Mouse (Mus musculus) liver, embryonic 13.5 days (tissue): ENCODE data around the gene Pbx1. TPM values are rescaled to one million over a fixed set of nuclear protein-coding genes. Genes with fewer than 3 reads are reported as not detected.

Experiments
- ATAC-seq: fragments of 200-750 bp; cut with Nextera tagmentation; 2 replicates; pipeline ENCODE4 v1.8.0; 2017; ENCODE audit warnings: low read depth, mild to moderate bottlenecking, moderate number of reproducible peaks, moderate library complexity
- DNase-seq: peaks from one replicate; pipeline ENCODE4 v3.0.0; 2022
- H3K27ac ChIP-seq: fragments of 300-500 bp; sonication (generic); 2 replicates; pipeline ENCODE4 v1.5.1; 2015; ENCODE audit warnings: moderate library complexity, mild to moderate bottlenecking, inconsistent platforms
- H3K27me3 ChIP-seq: fragments of 300-500 bp; sonication (generic); 2 replicates; pipeline ENCODE4 v1.6.1; 2015; ENCODE audit warnings: mild to moderate bottlenecking, inconsistent platforms
- H3K36me3 ChIP-seq: fragments of 300-500 bp; sonication (generic); 2 replicates; pipeline ENCODE4 v1.6.1; 2015; ENCODE audit warnings: mild to moderate bottlenecking, inconsistent platforms
- H3K4me1 ChIP-seq: fragments of 300-500 bp; sonication (generic); replicated peaks from 2 replicates; pipeline ENCODE4 v1.6.1; 2015; ENCODE audit warnings: inconsistent platforms
- H3K4me2 ChIP-seq: fragments of 300-500 bp; sonication (generic); 2 replicates; pipeline ENCODE4 v1.6.1; 2015; ENCODE audit warnings: inconsistent platforms, mild to moderate bottlenecking, moderate library complexity
- H3K4me3 ChIP-seq: fragments of 300-500 bp; sonication (generic); replicated peaks from 2 replicates; pipeline ENCODE4 v1.5.1; 2015; ENCODE audit warnings: mild to moderate bottlenecking, inconsistent platforms
- H3K9ac ChIP-seq: fragments of 300-500 bp; sonication (generic); 2 replicates; pipeline ENCODE4 v1.6.1; 2015; ENCODE audit warnings: mild to moderate bottlenecking, inconsistent platforms
- H3K9me3 ChIP-seq: fragments of 300-500 bp; sonication (generic); replicated peaks from 2 replicates; pipeline ENCODE4 v1.6.1; 2016; ENCODE audit warnings: inconsistent platforms
- WGBS: fragments of 180-500 bp; shearing (Covaris S2); methylation state at CpG from one replicate; pipeline ENCODE4 v1.1.7; 2015; ENCODE audit not compliant: insufficient replicate concordance; 5-methylcytosine and 5-hydroxymethylcytosine counted together
- polyA plus RNA-seq: library from polyadenylated mRNA; unstranded; fragments of >200 nt; fragmentation: Nextera tagmentation; extraction: Ambion mirVana; gene quantifications from 2 replicates; pipeline ENCODE4 v1.2.1, GENCODE M21; 2015

Pbx1 gene
- polyA plus RNA-seq, 1 experiment from 2014 or later: 3.2 TPM

DNA sequence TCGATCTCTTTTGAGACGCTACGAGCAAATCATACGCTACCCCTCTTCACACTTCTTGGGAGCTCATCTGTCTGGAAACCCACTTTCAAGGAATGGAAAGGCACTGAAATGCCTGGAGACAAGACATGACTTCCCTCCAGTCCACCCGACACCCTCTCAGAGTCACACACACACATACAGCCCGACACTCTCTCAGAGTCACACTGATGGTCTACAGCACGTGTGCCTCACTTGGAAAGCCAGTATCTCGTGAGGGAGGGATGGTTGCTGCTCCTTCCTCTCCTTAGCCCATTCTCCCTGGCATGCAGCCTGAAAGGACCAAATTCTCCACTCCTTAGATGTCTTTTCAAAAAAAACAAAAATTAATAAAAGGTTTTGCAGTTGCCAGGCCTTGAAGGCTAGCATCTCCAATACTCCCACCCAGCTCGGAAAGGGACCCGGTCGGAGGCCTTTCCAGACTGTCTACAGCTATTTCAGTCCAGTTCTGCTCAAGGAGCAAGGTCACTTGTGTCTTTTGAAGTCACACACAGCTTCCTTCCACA lies 8.6 kb downstream of the Pbx1 start:
- Histone ChIP-seq H3K4me3 (no peak overlapping the region), H3K4me1 (peaks cover 3% of the 10 kb centered on the region; the same call in 1 of the 2 replicates), H3K27ac (no peak overlapping the region), H3K36me3 (no peaks in the 10 kb centered on the region), H3K9me3 (no peaks in the 10 kb centered on the region), H3K9ac (no peak overlapping the region), H3K27me3 (no peaks in the 10 kb centered on the region), H3K4me2 (no peak overlapping the region)
- ATAC-seq (no peak), DNase-seq (no peak)
- WGBS: 79% methylated on average over 11 of the region's 11 CpGs

DNA sequence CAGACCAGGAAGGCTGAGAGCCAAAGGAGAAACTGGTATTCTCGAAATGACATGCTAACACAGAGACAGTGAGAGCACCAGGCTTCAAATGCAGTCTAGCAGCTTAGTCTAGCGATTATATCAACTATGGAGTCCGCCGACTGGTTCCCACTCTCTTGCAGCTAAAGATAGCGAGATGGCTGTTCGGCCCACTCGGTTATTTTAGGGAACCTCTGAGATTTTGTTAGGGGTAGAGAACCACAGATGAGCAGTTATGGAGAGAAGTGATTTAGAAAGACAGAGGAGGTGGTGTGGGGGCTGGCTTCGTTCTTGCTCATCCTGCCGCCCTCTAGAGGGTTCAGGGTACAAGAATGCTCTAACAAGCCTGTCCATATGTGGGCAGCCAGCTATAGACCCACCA lies 13.2 kb downstream of the Pbx1 start:
- Histone ChIP-seq H3K36me3 (no peaks in the 10 kb centered on the region), H3K27ac (no peak overlapping the region), H3K4me2 (no peak overlapping the region), H3K9me3 (no peaks in the 10 kb centered on the region), H3K4me3 (no peak overlapping the region), H3K27me3 (no peaks in the 10 kb centered on the region), H3K9ac (no peak overlapping the region), H3K4me1 (peaks cover 8% of the 10 kb centered on the region)
- WGBS: 51% methylated on average over 9 of the region's 9 CpGs
- DNase-seq (no peak), ATAC-seq (no peak)

DNA sequence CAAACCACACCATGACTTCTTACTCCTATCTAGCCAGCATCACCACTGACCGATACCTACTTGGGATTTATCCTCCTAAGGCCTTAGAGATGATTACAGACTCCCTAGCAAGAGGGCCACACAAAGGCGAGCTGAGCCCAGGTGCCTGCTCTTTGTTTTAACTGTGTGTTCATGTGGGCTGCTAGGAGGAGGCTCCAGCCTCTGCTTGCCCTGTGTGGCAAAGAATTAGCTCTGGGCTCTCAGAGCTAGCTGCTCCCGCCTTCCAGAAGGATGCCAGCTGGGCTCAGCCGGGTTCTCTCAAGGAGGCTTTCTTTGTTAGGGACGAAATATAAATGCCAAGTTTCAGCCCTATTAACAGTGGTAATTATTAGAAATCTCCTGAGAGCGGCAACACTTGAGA lies 14.4 kb downstream of the Pbx1 start:
- Histone ChIP-seq H3K9ac (no peak overlapping the region), H3K27me3 (no peaks in the 10 kb centered on the region), H3K27ac (no peak overlapping the region), H3K9me3 (no peaks in the 10 kb centered on the region), H3K4me2 (no peak overlapping the region), H3K4me1 (peaks cover 8% of the 10 kb centered on the region), H3K36me3 (no peaks in the 10 kb centered on the region), H3K4me3 (no peak overlapping the region)
- WGBS: 65% methylated on average over 6 of the region's 6 CpGs
- ATAC-seq (no peak), DNase-seq (no peak)

DNA sequence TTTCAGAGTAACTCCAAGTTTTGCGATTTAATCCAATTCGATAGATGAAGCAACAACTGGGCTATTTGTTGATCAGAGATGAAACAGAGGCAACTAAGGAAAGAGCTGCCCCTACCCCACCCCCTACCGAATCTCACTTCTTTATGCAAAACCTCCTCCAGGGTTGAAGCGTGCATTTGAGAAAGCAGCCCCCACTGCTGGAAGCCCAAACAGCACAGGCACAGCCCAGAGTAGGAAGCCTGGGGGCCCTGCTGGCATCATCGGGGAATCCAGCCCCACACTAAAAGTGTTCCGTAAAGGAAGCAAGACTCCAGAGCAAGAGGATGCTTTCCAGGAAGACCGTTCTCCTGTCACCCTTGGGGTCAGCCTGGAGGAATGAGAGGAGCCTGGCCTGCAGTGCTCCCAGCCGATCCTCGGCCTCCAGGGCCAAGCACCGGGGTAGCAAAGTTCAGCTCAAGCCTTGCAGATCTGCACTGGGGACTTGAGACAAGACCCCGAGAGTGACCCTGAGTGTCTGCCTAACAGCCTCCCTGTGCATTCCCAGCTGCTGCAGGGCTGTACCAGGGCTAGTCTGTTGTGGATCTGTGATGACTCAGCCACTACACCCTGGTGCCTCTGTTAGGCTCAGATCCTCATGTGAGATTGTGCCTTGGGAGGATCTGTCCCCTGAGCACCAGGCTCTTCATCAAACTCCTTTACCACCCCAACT lies 15.2 kb downstream of the Pbx1 start:
- Histone ChIP-seq H3K36me3 (no peaks in the 10 kb centered on the region), H3K4me3 (no peak overlapping the region), H3K9me3 (no peaks in the 10 kb centered on the region), H3K27me3 (no peaks in the 10 kb centered on the region), H3K4me2 (no peak overlapping the region), H3K9ac (no peak overlapping the region), H3K27ac (peak overlapping the region; percentile 6; the same call in 1 of the 2 replicates), H3K4me1 (peaks cover 8% of the 10 kb centered on the region)
- ATAC-seq (0 out of 2 replicates have a peak, but pooled peaks have one; percentile 50), DNase-seq (no peak)
- WGBS: 58% methylated on average over 11 of the region's 11 CpGs

DNA sequence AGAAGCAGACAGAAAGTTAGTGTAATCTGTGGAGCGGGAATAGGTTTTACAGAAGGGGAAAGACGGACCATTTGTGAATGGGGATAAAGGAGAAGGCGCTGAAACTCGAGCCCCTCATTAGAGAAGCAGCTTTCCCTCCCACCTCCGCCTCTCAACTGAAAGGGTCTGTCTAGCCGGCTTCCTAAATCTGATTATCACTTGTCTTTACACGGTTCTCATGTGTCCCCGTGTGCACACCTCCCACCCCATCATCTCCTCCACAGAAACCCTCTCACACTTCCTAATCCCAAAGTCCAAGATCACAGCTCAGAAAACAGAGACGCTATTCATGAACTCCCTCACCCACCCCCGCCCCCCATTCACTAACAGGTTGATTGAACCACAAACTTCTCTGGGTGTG lies 21.5 kb downstream of the Pbx1 start:
- H3K4me3 ChIP-seq: no peak overlapping the region
- 44% methylated on average over 10 of the region's 10 CpGs for WGBS
- no peaks in the 10 kb centered on the region; the same call in 1 of the 2 replicates for H3K4me1 ChIP-seq
- H3K27me3 ChIP-seq: no peaks in the 10 kb centered on the region
- no peak overlapping the region for H3K9ac ChIP-seq
- no peak overlapping the region for H3K27ac ChIP-seq
- no peaks in the 10 kb centered on the region for H3K9me3 ChIP-seq
- ATAC-seq (no peak), DNase-seq (no peak)
- no peaks in the 10 kb centered on the region for H3K36me3 ChIP-seq
- no peak overlapping the region for H3K4me2 ChIP-seq

DNA sequence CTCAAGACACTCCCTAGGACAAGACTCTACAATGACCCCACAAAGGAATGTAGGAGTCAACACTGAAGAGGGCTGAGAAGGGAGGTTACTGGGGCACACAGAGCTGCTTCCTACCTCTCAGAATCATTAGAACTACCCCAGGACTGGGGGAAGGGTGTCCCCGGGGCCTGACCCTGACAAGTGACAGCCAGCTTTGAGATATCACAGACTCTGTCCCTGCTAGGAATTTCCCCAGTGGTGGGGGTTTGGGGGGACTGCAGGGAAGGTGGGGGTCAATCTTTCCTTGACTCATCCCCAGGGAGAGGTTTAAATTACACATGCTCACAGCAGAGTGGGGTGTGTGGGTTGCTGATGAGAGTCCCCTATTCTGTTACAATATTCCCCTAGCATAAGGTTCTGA lies 22.0 kb downstream of the Pbx1 start:
- Histone ChIP-seq H3K36me3 (no peaks in the 10 kb centered on the region), H3K9me3 (no peaks in the 10 kb centered on the region), H3K27me3 (no peaks in the 10 kb centered on the region), H3K4me2 (no peak overlapping the region), H3K4me1 (no peaks in the 10 kb centered on the region; the same call in 1 of the 2 replicates), H3K27ac (no peak overlapping the region), H3K4me3 (no peak overlapping the region), H3K9ac (no peak overlapping the region)
- DNase-seq: no peak
- ATAC-seq: no peak
- 29% methylated on average over 1 of the region's 1 CpGs for WGBS

DNA sequence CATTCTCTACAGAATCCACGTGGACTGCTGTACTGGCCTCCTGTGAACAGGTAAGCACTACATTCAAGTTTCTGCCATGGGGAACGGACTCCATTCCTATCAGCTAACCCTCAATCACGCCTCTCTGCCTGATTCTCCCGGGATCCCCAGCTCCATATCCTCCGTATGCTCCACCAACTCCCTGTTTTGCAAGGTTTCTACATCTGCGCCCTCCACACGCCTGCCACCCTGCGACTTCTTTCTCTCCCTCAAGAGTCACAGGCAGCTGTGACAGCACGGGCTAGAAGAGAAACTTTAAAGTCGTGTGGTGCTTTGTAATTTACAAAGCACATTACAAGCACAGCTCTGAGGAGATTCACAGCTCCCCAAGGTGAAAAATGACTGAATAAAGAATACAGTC lies 23.3 kb downstream of the Pbx1 start:
- Histone ChIP-seq H3K27me3 (no peaks in the 10 kb centered on the region), H3K27ac (no peak overlapping the region), H3K36me3 (no peaks in the 10 kb centered on the region), H3K9me3 (no peaks in the 10 kb centered on the region), H3K4me2 (no peak overlapping the region), H3K4me1 (no peaks in the 10 kb centered on the region; the same call in 1 of the 2 replicates), H3K4me3 (no peak overlapping the region), H3K9ac (no peak overlapping the region)
- no peak for ATAC-seq
- WGBS: 68% methylated on average over 10 of the region's 10 CpGs
- DNase-seq: no peak

DNA sequence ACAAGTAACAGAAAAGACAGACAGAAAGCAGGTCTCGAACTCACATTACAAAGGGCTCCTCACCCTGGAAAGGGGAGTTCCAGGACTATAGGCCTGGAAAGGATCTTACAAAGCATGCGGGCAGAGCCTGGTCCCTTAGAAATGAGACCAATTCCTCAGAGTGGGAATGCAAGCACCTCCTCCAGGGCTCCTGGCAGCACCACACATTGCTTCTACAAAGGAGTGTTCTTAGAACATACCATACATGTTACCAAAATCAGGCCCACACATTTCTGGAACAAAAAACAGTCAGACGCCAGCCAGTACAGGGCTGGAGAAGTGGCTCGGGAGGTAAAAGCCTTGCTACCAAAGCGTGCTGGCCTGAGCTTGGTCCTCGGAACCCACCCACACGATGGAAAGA lies 24.1 kb downstream of the Pbx1 start:
- DNase-seq (no peak), ATAC-seq (no peak)
- Histone ChIP-seq H3K4me3 (no peak overlapping the region), H3K27me3 (no peaks in the 10 kb centered on the region), H3K4me2 (no peak overlapping the region), H3K4me1 (no peaks in the 10 kb centered on the region; the same call in 1 of the 2 replicates), H3K36me3 (no peaks in the 10 kb centered on the region), H3K9me3 (no peaks in the 10 kb centered on the region), H3K9ac (no peak overlapping the region), H3K27ac (no peak overlapping the region)
- 70% methylated on average over 7 of the region's 7 CpGs for WGBS

DNA sequence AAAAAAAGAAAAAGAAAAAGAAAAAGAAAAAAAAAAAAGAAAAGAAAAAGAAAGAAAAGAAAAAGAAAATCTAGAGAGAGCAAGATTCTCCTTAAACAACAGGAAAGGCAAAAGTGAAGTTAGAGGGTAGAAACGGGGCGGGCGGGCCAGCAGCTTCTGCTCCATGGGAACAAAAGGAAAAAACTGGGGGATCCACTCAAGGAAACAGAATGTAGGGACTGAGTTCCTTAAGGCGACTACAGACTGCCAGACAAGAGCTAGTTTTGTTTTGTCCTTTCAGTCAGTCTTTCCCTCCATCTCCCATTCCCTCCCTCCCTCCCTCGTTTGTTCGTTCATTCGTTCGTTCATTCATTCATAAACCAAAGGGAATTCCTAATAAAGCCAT lies 25.8 kb downstream of the Pbx1 start:
- H3K27ac ChIP-seq: no peak overlapping the region
- 78% methylated on average over 8 of the region's 8 CpGs for WGBS
- DNase-seq (no peak), ATAC-seq (no peak)
- H3K4me1 ChIP-seq: no peaks in the 10 kb centered on the region; the same call in 1 of the 2 replicates
- H3K9me3 ChIP-seq: no peaks in the 10 kb centered on the region
- no peak overlapping the region for H3K9ac ChIP-seq
- H3K4me2 ChIP-seq: no peak overlapping the region
- H3K27me3 ChIP-seq: no peaks in the 10 kb centered on the region
- H3K4me3 ChIP-seq: no peak overlapping the region
- no peaks in the 10 kb centered on the region for H3K36me3 ChIP-seq

DNA sequence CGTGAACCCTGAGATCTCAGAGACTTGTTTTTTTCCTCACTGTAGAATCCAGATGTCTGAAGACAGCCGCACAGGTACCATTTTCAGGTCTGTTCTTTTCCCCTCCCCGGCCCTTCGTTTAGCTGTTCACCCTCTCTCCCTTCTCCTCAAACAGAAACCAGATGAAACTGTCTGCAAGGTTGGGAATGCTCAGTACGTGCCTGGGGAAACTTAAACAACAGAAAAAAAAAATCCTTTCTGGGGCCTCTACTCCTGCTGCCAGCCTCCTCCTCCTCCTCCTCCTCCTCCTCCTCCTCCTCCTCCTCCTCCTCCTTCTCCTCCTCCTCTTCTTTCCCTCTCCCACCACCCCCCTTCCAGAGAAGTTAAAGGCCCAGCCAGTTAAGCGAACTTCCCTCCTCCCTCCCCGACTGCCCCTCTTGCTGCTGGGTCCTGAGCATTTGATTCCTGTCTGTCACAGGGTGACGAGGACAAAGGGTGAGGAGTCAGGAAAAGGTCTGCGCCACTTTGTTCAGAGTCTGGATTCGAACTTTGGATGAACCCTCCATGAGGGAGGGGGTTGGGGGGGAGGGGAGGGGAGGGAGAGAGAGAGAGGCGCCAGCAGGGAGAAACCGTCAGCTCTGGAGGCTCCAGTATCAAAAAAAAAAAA lies 26.3 kb downstream of the Pbx1 start:
- Histone ChIP-seq H3K27ac (no peak overlapping the region; the same call in 1 of the 2 replicates), H3K9ac (no peak overlapping the region), H3K9me3 (no peaks in the 10 kb centered on the region), H3K4me2 (no peak overlapping the region), H3K4me3 (no peak overlapping the region), H3K36me3 (no peaks in the 10 kb centered on the region), H3K4me1 (no peaks in the 10 kb centered on the region; the same call in 1 of the 2 replicates), H3K27me3 (no peaks in the 10 kb centered on the region)
- WGBS: 60% methylated on average over 10 of the region's 12 CpGs
- no peak for ATAC-seq
- no peak for DNase-seq

DNA sequence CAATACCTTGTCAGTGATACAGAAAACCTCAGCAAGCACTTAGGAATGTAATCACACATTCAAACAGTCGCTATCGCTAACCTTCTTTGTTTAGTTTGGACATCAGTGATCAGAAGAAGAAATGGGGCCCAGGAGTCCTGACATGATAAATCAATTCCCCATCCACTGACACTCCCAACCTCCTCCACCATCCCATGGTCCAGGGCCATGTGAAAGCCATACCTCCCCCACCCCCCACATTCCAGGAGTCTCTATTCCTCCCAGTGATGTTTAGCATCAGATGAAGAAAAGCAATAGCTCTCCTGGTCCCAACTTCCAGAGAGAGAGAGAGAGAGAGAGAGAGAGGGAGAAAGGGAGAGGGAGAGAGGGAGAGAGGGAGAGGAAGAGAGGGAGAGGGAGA lies 28.5 kb downstream of the Pbx1 start:
- no peaks in the 10 kb centered on the region for H3K36me3 ChIP-seq
- no peaks in the 10 kb centered on the region for H3K9me3 ChIP-seq
- H3K27me3 ChIP-seq: no peaks in the 10 kb centered on the region
- no peak overlapping the region for H3K4me3 ChIP-seq
- no peak overlapping the region for H3K9ac ChIP-seq
- DNase-seq: no peak
- ATAC-seq: no peak
- no peak overlapping the region for H3K4me2 ChIP-seq
- no peaks in the 10 kb centered on the region for H3K4me1 ChIP-seq
- no peak overlapping the region for H3K27ac ChIP-seq
- WGBS: 85% methylated on average over 2 of the region's 2 CpGs
